Mouse (Mus musculus): Measurements from ENCODE around the gene Lrch3.
"Not testable (repeated sequence)": the region's sequence is repeated elsewhere in the genome, so short reads cannot be mapped to it uniquely, and the experiment has no call there.

Gene Lrch3

DNA sequence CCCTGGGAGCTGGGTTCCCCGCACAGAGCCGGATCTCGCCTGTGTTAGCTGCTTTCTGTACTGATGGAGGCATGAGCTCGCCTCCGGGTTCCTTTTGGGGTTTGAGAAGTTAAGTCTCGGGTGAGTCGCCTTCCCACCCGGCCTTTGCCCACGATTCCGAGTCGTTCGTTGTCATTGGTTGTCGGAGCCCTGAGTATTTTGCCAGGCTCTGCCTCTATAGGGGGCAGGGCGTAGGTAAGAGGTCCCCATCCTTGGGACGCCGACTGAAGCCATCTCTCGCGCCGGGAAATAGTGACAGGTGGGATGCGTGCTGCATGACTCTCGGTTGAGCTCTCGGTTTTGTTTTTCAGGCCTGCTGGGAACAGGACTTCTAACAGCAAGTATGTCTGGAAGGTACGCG is 142.9 kb downstream of the Lrch3 start:
- DNase-seq, result no peak

DNA sequence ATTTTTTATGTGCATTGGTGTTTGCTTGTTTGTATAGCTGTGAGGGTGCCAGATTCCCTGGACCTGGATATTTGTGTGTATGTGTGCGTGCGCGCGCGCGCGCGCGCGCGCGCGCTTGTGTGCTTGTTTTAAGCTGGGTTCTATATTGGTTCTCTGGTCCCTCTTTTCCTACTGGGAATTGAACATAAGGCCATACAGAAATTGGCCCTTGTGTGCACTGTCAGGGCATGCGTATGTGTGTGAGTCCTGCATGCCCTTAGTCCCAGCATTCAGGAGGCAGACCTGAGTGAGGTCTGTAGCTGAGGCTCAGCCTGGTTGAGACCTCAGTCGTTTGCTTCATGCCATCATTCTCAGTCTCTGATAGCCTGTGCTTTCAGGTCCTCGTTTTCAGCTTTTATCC is 144.1 kb downstream of the Lrch3 start:
- no peak for DNase-seq

- not testable (repeated sequence) for DNase-seq
These were observed 144.8 kb downstream of the Lrch3 start for GRCm38 (mm10) chr16:33058656-33059055.

DNA sequence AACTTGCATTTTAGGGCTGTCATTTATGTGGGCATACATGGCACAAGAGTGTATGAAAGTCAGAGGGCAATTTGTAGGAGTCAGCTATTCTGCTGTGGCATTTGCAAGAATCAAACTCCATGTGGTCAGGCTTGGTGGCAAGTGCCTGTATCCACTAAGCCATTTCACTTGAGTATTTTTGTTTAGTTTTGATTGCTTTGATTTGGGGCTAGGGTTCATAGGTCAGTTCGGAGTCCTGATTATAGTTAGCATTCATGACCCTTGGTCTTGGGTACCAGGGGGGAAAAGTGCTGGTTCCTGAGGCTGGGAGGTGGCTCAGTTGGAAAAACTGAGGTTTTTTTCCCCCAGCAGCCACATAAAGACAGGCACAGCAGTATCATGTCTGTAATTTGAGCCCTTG is 145.6 kb downstream of the Lrch3 start:
- no peak for DNase-seq

DNA sequence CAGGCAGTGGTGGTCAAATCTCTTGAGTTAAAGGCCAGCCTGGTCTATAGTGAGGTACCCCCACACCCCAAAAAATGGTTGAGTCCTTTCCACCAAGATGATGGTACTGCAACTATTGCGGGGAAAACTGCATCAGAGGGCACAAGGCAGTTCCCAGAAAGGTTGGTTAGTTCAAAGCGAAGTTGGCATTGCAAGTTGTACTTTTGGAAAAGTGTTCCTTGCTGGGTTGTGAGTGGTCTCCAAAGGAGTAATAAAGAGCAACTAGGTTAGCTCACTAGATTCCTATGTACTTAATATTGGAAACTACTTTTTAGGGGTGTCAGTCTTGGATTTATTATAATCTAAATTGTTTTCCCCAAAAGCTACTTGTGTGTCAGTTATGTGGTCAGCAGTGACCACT is 147.0 kb downstream of the Lrch3 start:
- no peak for DNase-seq

DNA sequence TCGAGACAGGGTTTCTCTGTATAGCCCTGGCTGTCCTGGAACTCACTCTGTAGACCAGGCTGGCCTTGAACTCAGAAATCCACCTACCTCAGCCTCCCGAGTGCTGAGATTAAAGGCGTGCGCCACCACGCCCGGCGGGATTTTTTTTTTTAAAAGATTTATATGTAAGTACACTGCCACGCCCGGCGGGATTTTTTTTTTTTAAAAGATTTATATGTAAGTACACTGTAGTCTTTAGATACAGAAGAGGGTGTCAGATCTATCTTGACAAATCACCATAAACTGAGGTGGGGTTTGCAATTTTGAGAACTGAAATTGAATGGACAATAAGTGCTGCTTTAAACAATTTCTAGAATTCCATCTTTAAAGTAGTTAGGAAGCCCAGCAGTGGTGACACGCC is 147.5 kb downstream of the Lrch3 start:
- no peak for DNase-seq

GRCm38 (mm10) chr16:33062024-33062681 is 148.3 kb downstream of the Lrch3 start, which contains the start of gene Lmln:
Gene Lmln (plus strand): TSS chr16:33062521.
- DNase-seq, result peak; percentile 66 to 73

DNA sequence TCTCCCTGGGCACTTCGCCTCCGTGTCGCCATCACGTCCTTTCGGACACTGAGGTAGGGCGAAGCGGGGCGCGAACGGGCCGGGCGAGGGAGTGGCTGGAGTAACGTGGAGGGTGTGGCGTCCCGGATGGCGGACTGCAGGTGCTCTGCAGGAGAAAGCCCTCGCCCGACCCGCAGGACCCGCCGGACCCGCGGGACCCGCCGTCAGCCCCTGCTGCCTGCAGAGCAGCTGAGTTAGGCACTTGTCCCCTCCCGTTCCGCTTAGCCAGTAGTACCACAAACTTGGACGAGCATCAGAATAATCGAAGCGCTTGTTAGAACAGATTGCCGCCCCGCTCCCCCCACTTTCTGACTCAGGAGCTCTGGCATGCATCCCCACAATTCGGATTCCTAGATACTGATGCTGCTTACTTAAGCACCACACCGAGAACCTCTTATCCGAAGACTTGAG is 148.8 kb downstream of the Lrch3 start:
- no peak for DNase-seq

- no peak for DNase-seq
These were observed 149.4 kb downstream of the Lrch3 start for GRCm38 (mm10) chr16:33063267-33063666.

- DNase-seq, result no peak
These were observed 150.7 kb downstream of the Lrch3 start for GRCm38 (mm10) chr16:33064636-33065035.
